Mouse (Mus musculus) MEL (cell line): ENCODE data around the gene Rnf10. TPM values are rescaled to one million over a fixed set of nuclear protein-coding genes. Genes with fewer than 3 reads are reported as not detected.

ENCODE experiments used
- DNase-seq: peaks from one replicate; pipeline ENCODE4 v3.0.0; 2011; ENCODE audit warnings: low read depth, low spot score
- H3K27ac ChIP-seq: 2 replicates; pipeline ENCODE4 v1.5.1; 2012; ENCODE audit warnings: low read depth, mild to moderate bottlenecking, control low read depth, low read length, moderate library complexity; ENCODE audit not compliant: control insufficient read depth
- H3K27me3 ChIP-seq, 2 experiments: fragments of 150-350 bp in 1 of 2; sonication (generic) in 1 of 2; 2 replicates each; pipeline ENCODE4 v1.6.1; 2012; ENCODE audit warnings: low read length in 2 of 2, mild to moderate bottlenecking in 2 of 2, improper control_type of control experiment in 1 of 2, moderate library complexity in 1 of 2; ENCODE audit not compliant: insufficient read depth in 2 of 2, control insufficient read depth in 1 of 2
- H3K36me3 ChIP-seq, 2 experiments: 2 replicates each; pipeline ENCODE4 v1.6.1; 2012 to 2014; ENCODE audit warnings: low read length in 2 of 2, improper control_type of control experiment in 1 of 2, inconsistent platforms in 1 of 2, mild to moderate bottlenecking in 1 of 2; ENCODE audit not compliant: insufficient read depth in 2 of 2, control insufficient read depth in 1 of 2
- H3K4me1 ChIP-seq, 2 experiments: fragments of 150-350 bp in 1 of 2; sonication (generic) in 1 of 2; 2 replicates each; pipeline ENCODE4 v1.6.1; 2012; ENCODE audit warnings: low read length in 2 of 2, improper control_type of control experiment in 1 of 2, mild to moderate bottlenecking in 1 of 2; ENCODE audit not compliant: insufficient read depth in 2 of 2, control insufficient read depth in 1 of 2
- H3K4me3 ChIP-seq, 2 experiments: fragments of 150-350 bp in 1 of 2; sonication (generic) in 1 of 2; 2 replicates each; pipeline ENCODE4 v1.5.1; 2012; ENCODE audit warnings: low read depth in 2 of 2, low read length in 2 of 2, mild to moderate bottlenecking in 2 of 2, moderate library complexity in 2 of 2, control low read depth in 1 of 2, improper control_type of control experiment in 1 of 2; ENCODE audit not compliant: control insufficient read depth in 1 of 2, insufficient read depth in 1 of 2
- H3K79me2 ChIP-seq: 2 replicates; pipeline ENCODE4 v1.6.1; 2012; ENCODE audit warnings: mild to moderate bottlenecking, low read length, moderate library complexity; ENCODE audit not compliant: control insufficient read depth, poor library complexity, insufficient read depth
- H3K9ac ChIP-seq: 2 replicates; pipeline ENCODE4 v1.6.1; 2012; ENCODE audit warnings: low read depth, mild to moderate bottlenecking, control low read depth, low read length, moderate library complexity; ENCODE audit not compliant: control insufficient read depth, poor library complexity, severe bottlenecking
- H3K9me3 ChIP-seq: fragments of 150-350 bp; sonication (generic); replicated peaks from 2 replicates; pipeline ENCODE4 v1.6.1; 2012; ENCODE audit warnings: mild to moderate bottlenecking, low read length, improper control_type of control experiment, moderate library complexity; ENCODE audit not compliant: insufficient read depth
- BHLHE40 ChIP-seq: IDR thresholded peaks from 2 replicates; pipeline ENCODE4 v1.6.1; 2012; ENCODE audit warnings: low read depth, mild to moderate bottlenecking, inconsistent platforms, low read length, improper control_type of control experiment, borderline replicate concordance
- CTCF ChIP-seq, 3 experiments: IDR thresholded peaks in 2 of 3; conservative IDR thresholded peaks in 1 of 3; 2 replicates each; pipeline ENCODE4 v1.5.1; 2011 to 2012; ENCODE audit warnings: low read length in 3 of 3, low read depth in 2 of 3, mild to moderate bottlenecking in 2 of 3, improper control_type of control experiment in 1 of 3, inconsistent platforms in 1 of 3, mixed read lengths in 1 of 3, moderate library complexity in 1 of 3; ENCODE audit not compliant: control insufficient read depth in 1 of 3, insufficient read depth in 1 of 3, poor library complexity in 1 of 3, severe bottlenecking in 1 of 3
- E2F4 ChIP-seq: IDR thresholded peaks from 2 replicates; pipeline ENCODE4 v1.6.1; 2011; ENCODE audit warnings: low read depth, low read length, improper control_type of control experiment, borderline replicate concordance
- ELF1 ChIP-seq: IDR thresholded peaks from 2 replicates; pipeline ENCODE4 v1.6.1; 2014; ENCODE audit warnings: low read depth, mild to moderate bottlenecking, inconsistent platforms, low read length, improper control_type of control experiment, moderate library complexity
- GABPA ChIP-seq: IDR thresholded peaks from 2 replicates; pipeline ENCODE4 v1.6.1; 2012; ENCODE audit warnings: low read depth, mild to moderate bottlenecking, inconsistent platforms, low read length, improper control_type of control experiment, moderate library complexity
- HCFC1 ChIP-seq: IDR thresholded peaks from 2 replicates; pipeline ENCODE4 v1.6.1; 2012; ENCODE audit warnings: low read depth, mild to moderate bottlenecking, inconsistent platforms, low read length, improper control_type of control experiment, moderate library complexity
- JUND ChIP-seq: IDR thresholded peaks from 2 replicates; pipeline ENCODE4 v1.6.1; 2011; ENCODE audit warnings: low read depth, mild to moderate bottlenecking, improper control_type of control experiment, low read length
- MAZ ChIP-seq: IDR thresholded peaks from 2 replicates; pipeline ENCODE4 v1.6.1; 2012; ENCODE audit warnings: low read depth, mild to moderate bottlenecking, inconsistent platforms, low read length, improper control_type of control experiment
- MEF2A ChIP-seq: IDR thresholded peaks from 2 replicates; pipeline ENCODE4 v1.6.1; 2014; ENCODE audit warnings: low read depth, mild to moderate bottlenecking, inconsistent platforms, low read length, improper control_type of control experiment; ENCODE audit not compliant: poor library complexity, insufficient replicate concordance, severe bottlenecking; ENCODE audit errors: extremely low read depth
- MXI1 ChIP-seq: IDR thresholded peaks from 2 replicates; pipeline ENCODE4 v1.6.1; 2011; ENCODE audit warnings: mild to moderate bottlenecking, low read depth, low read length, improper control_type of control experiment
- MYC ChIP-seq: IDR thresholded peaks from 2 replicates; pipeline ENCODE4 v1.6.1; 2011; ENCODE audit warnings: low read depth, mild to moderate bottlenecking, low read length, improper control_type of control experiment, moderate library complexity
- NRF1 ChIP-seq: IDR thresholded peaks from 2 replicates; pipeline ENCODE4 v1.6.1; 2014; ENCODE audit warnings: low read depth, mild to moderate bottlenecking, inconsistent platforms, low read length, improper control_type of control experiment, moderate library complexity; ENCODE audit not compliant: poor library complexity, insufficient read depth, severe bottlenecking
- POLR2AphosphoS2 ChIP-seq: IDR thresholded peaks from 2 replicates; pipeline ENCODE4 v1.6.1; 2011; ENCODE audit warnings: low read length, improper control_type of control experiment
- RAD21 ChIP-seq: IDR thresholded peaks from 2 replicates; pipeline ENCODE4 v1.6.1; 2011; ENCODE audit warnings: mild to moderate bottlenecking, low read depth, low read length, improper control_type of control experiment
- SIN3A ChIP-seq: IDR thresholded peaks from 2 replicates; pipeline ENCODE4 v1.6.1; 2012; ENCODE audit warnings: low read length, improper control_type of control experiment, inconsistent platforms
- SMC3 ChIP-seq: IDR thresholded peaks from 2 replicates; pipeline ENCODE4 v1.6.1; 2011; ENCODE audit warnings: low read depth, low read length, improper control_type of control experiment
- TAL1 ChIP-seq: IDR thresholded peaks from 2 replicates; pipeline ENCODE4 v1.6.1; 2012; ENCODE audit warnings: mild to moderate bottlenecking, inconsistent platforms, low read length, moderate library complexity, mixed read lengths
- TCF12 ChIP-seq: IDR thresholded peaks from 2 replicates; pipeline ENCODE4 v1.6.1; 2014; ENCODE audit warnings: low read depth, mild to moderate bottlenecking, inconsistent platforms, low read length, improper control_type of control experiment, moderate library complexity
- UBTF ChIP-seq: IDR thresholded peaks from 2 replicates; pipeline ENCODE4 v1.6.1; 2012; ENCODE audit warnings: low read depth, mild to moderate bottlenecking, inconsistent platforms, low read length, improper control_type of control experiment, moderate library complexity, borderline replicate concordance; ENCODE audit not compliant: insufficient read depth
- USF1 ChIP-seq: IDR thresholded peaks from 2 replicates; pipeline ENCODE4 v1.6.1; 2014; ENCODE audit warnings: low read depth, mild to moderate bottlenecking, inconsistent platforms, low read length, improper control_type of control experiment, moderate library complexity
- ZC3H11A ChIP-seq: IDR thresholded peaks from 2 replicates; pipeline ENCODE4 v1.6.1; 2012; ENCODE audit warnings: low read depth, mild to moderate bottlenecking, inconsistent platforms, low read length, improper control_type of control experiment
- ZKSCAN1 ChIP-seq: IDR thresholded peaks from 2 replicates; pipeline ENCODE4 v1.6.1; 2012; ENCODE audit warnings: low read depth, mild to moderate bottlenecking, inconsistent platforms, low read length, improper control_type of control experiment, moderate library complexity
- ZMIZ1 ChIP-seq: IDR thresholded peaks from 2 replicates; pipeline ENCODE4 v1.6.1; 2012; ENCODE audit warnings: low read depth, mild to moderate bottlenecking, inconsistent platforms, low read length, improper control_type of control experiment, moderate library complexity
- ZNF384 ChIP-seq: IDR thresholded peaks from 2 replicates; pipeline ENCODE4 v1.6.1; 2012; ENCODE audit warnings: low read depth, mild to moderate bottlenecking, inconsistent platforms, low read length, improper control_type of control experiment
- polyA plus RNA-seq, 2 experiments: library from polyadenylated mRNA; stranded (reverse) in 1 of 2; unstranded in 1 of 2; fragments of >175 nt in 1 of 2; fragments of >200 nt in 1 of 2; gene quantifications; 2 replicates each; pipeline versions ENCODE4 v1.2.1 to v1.2.4; 2012; ENCODE audit warnings: low replicate concordance in 2 of 2, low read depth in 1 of 2; ENCODE audit not compliant: insufficient read length in 2 of 2, insufficient read depth in 1 of 2, missing spikeins in 1 of 2
- total RNA-seq: library from RNA; depleted of rRNA; stranded (reverse); fragments of 300-350 nt; gene quantifications from 2 replicates; pipeline ENCODE4 v1.2.3, GENCODE M21; 2012

The Rnf10 gene
- total and polyA plus RNA-seq, 3 experiments, result 44.4 to 254 (median 165) TPM

DNA sequence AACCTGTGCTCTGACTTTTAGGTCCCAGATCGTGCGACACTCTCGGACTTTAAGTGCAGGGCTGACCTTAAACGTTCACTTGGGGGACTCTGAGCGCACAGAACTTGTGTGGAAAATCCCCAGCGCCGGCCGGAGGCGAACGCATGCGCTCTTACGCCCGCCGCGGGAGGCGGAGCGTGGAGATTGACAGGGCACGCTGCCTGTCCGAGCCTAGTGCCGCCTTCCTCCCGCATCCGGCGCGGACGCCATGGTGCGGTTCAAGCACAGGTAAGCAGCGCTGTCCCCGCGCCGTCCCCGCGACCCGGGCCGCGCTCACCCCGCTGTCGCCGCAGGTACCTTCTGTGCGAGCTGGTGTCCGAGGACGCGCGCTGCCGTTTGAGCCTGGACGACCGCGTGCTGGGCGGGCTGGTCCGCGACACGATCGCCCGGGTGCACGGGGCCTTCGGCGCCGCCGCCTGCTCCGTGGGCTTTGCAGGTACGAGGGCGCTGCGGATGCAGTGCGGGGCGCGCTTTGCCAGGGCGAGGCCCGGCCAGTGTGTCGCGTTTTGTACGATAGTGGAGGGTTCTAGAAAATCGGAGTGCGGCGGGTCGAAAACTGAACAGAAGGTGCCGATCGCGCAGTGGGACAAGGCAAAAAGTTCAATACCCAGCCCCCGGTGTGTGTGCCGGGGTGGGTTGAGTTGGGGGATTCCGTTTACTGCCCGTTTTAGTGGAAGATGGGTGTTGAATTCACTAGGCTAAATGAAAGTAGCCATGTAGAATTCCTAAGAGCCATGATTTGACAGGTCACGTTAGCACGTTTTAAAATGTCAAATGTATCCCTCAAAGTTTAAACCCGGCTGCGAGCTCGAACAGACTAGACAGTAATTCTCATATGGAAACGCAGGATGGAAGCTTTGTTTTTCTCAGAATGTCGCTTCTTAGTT lies 34.6 kb downstream of the Rnf10 start (continued):
- TF ChIP-seq BHLHE40 (0 out of 2 replicates have a peak, but pooled peaks have one; percentile 7), MXI1 (peak; percentile 99), JUND (no peak), TAL1 (no peak), ELF1 (no peak), ZKSCAN1 (0 out of 2 replicates have a peak, but pooled peaks have one; percentile 45), USF1 (no peak), UBTF (no peak), TCF12 (peak; percentile 38; the same call in 1 of the 2 replicates), ZC3H11A (no peak), CTCF (IDR thresholded peaks at IDR 0.05 in 2 of 3, conservative IDR thresholded peaks at IDR 0.05 in 1 of 3; ENCODE audit: control insufficient read depth in 1 of 3, insufficient read depth in 1 of 3, low read depth in 2 of 3, low read length in 3 of 3, poor library complexity in 1 of 3, severe bottlenecking in 1 of 3) (no peak), MAZ (0 out of 2 replicates have a peak, but pooled peaks have one; percentile 53), ZMIZ1 (peak; percentile 93)

GRCm38 (mm10) chr5:115235786-115236263 lies 36.9 kb downstream of the Rnf10 start, which contains the start of gene Pop5:
TSS of gene Pop5 (plus strand) at chr5:115235836.
- Histone ChIP-seq H3K27ac (peak within 1 kb of the TSS; percentile 58), H3K4me1 (peaks cover 3 to 17% of the 10 kb centered on the region in 2 experiments; a peak in 2 of 4 replicates), H3K9ac (peak within 1 kb of the TSS; percentile 72), H3K27me3 (no peaks in the 10 kb centered on the region), H3K4me3 (peak within 1 kb of the TSS; percentile 75 to 80), H3K36me3 (peaks cover 0 to 13% of the 10 kb centered on the region in 2 experiments), H3K9me3 (no peaks in the 10 kb centered on the region), H3K79me2 (peaks cover 9% of the 10 kb centered on the region)
- TF ChIP-seq GABPA (no peak), SMC3 (peak; percentile 70), ELF1 (no peak), E2F4 (no peak), MEF2A (peak; percentile 96), ZC3H11A (peak; percentile 75), RAD21 (peak; percentile 94), ZNF384 (no peak), MYC (0 out of 2 replicates have a peak, but pooled peaks have one; percentile 24), SIN3A (peak; percentile 53; the same call in 1 of the 2 replicates), CTCF (IDR thresholded peaks at IDR 0.05 in 2 of 3, conservative IDR thresholded peaks at IDR 0.05 in 1 of 3; ENCODE audit: control insufficient read depth in 1 of 3, insufficient read depth in 1 of 3, low read depth in 2 of 3, low read length in 3 of 3, poor library complexity in 1 of 3, severe bottlenecking in 1 of 3) (peak; percentile 93 to 97 (median 95)), POLR2AphosphoS2 (no peak), NRF1 (no peak), MAZ (peak; percentile 48; the same call in 1 of the 2 replicates), HCFC1 (peak; percentile 29; the same call in 1 of the 2 replicates)
- DNase-seq, result peak; percentile 91
